Mouse (Mus musculus) heart, embryonic 11.5 days (tissue): ENCODE data around the gene Cemip. TPM values are rescaled to one million over a fixed set of nuclear protein-coding genes. Genes with fewer than 3 reads are reported as not detected.

Experiments used
- ATAC-seq: fragments of 200-750 bp; cut with Nextera tagmentation; replicated peaks from 2 replicates; pipeline ENCODE4 v1.8.0; 2017; ENCODE audit warnings: moderate library complexity; ENCODE audit not compliant: insufficient number of reproducible peaks, low FRiP score, low TSS enrichment
- H3K27ac ChIP-seq: fragments of 300-500 bp; sonication (generic); 2 replicates; pipeline ENCODE4 v1.5.1; 2014; ENCODE audit warnings: mild to moderate bottlenecking, low read depth, low read length
- H3K27me3 ChIP-seq: fragments of 300-500 bp; sonication (generic); 2 replicates; pipeline ENCODE4 v1.6.1; 2014; ENCODE audit warnings: mild to moderate bottlenecking, low read length, mixed read lengths; ENCODE audit not compliant: control insufficient read depth, insufficient read depth
- H3K36me3 ChIP-seq: fragments of 300-500 bp; sonication (generic); 2 replicates; pipeline ENCODE4 v1.6.1; 2014; ENCODE audit warnings: mild to moderate bottlenecking, low read length, moderate library complexity, mixed read lengths; ENCODE audit not compliant: control insufficient read depth, insufficient read depth
- H3K4me1 ChIP-seq: fragments of 300-500 bp; sonication (generic); 2 replicates; pipeline ENCODE4 v1.6.1; 2014; ENCODE audit warnings: low read length; ENCODE audit not compliant: control insufficient read depth, insufficient read depth
- H3K4me2 ChIP-seq: fragments of 300-500 bp; sonication (generic); 2 replicates; pipeline ENCODE4 v1.6.1; 2014; ENCODE audit warnings: mild to moderate bottlenecking, moderate library complexity
- H3K4me3 ChIP-seq: fragments of 300-500 bp; sonication (generic); 2 replicates; pipeline ENCODE4 v1.5.1; 2014; ENCODE audit warnings: low read depth, low read length
- H3K9ac ChIP-seq: fragments of 300-500 bp; sonication (generic); 2 replicates; pipeline ENCODE4 v1.6.1; 2014; ENCODE audit warnings: mild to moderate bottlenecking, low read depth, low read length, moderate library complexity
- H3K9me3 ChIP-seq: fragments of 300-500 bp; sonication (generic); replicated peaks from 2 replicates; pipeline ENCODE4 v1.6.1; 2016; ENCODE audit warnings: low read length; ENCODE audit not compliant: control insufficient read depth
- WGBS: fragments of 180-500 bp; shearing (Covaris S2); extraction: QIAGEN DNeasy Blood & Tissue Kit; methylation state at CpG from one replicate; pipeline ENCODE4 v1.1.7; 2014; ENCODE audit not compliant: insufficient replicate concordance; 5-methylcytosine and 5-hydroxymethylcytosine counted together
- polyA plus RNA-seq: library from polyadenylated mRNA; unstranded; fragments of >200 nt; fragmentation: Nextera tagmentation; extraction: Ambion mirVana; gene quantifications from 2 replicates; pipeline ENCODE4 v1.2.1, GENCODE M21; 2014

The Cemip gene
- polyA plus RNA-seq, 1 experiment from 2014 or later = 0.82 TPM

GRCm38 (mm10) chr7:84111716-84112350 lies 25.5 kb upstream of the Cemip start:
- Histone ChIP-seq H3K4me3 (no peak overlapping the region), H3K36me3 (peaks cover 9% of the 10 kb centered on the region), H3K4me1 (peaks cover 7% of the 10 kb centered on the region), H3K9ac (no peak overlapping the region), H3K27ac (no peak overlapping the region), H3K4me2 (no peak overlapping the region), H3K27me3 (no peaks in the 10 kb centered on the region), H3K9me3 (no peaks in the 10 kb centered on the region)
- 63% methylated on average over 10 of the region's 10 CpGs for WGBS
- no peak for ATAC-seq

GRCm38 (mm10) chr7:84106942-84107341 lies 20.6 kb upstream of the Cemip start:
- Histone ChIP-seq H3K36me3 (peaks cover 9% of the 10 kb centered on the region), H3K4me3 (no peak overlapping the region), H3K9me3 (no peaks in the 10 kb centered on the region), H3K27me3 (no peaks in the 10 kb centered on the region), H3K27ac (no peak overlapping the region), H3K4me1 (peaks cover 2% of the 10 kb centered on the region), H3K9ac (no peak overlapping the region), H3K4me2 (no peak overlapping the region)
- WGBS = 90% methylated on average over 1 of the region's 1 CpGs
- ATAC-seq = no peak

- ATAC-seq = no peak
- Histone ChIP-seq H3K36me3 (no peaks in the 10 kb centered on the region), H3K27me3 (no peaks in the 10 kb centered on the region), H3K9ac (no peak overlapping the region), H3K9me3 (no peaks in the 10 kb centered on the region), H3K4me2 (no peak overlapping the region), H3K27ac (no peak overlapping the region), H3K4me3 (no peak overlapping the region), H3K4me1 (no peaks in the 10 kb centered on the region)
- WGBS = 89% methylated on average over 1 of the region's 1 CpGs
These were observed 16.3 kb upstream of the Cemip start for GRCm38 (mm10) chr7:84102589-84102988.

- 83% methylated on average over 3 of the region's 3 CpGs for WGBS
- ATAC-seq = no peak
- H3K4me3 ChIP-seq = no peak overlapping the region
These were observed 14.4 kb upstream of the Cemip start for GRCm38 (mm10) chr7:84100672-84101071.

GRCm38 (mm10) chr7:84098098-84098497 lies 11.8 kb upstream of the Cemip start:
- no peak overlapping the region for H3K27ac ChIP-seq
- no peaks in the 10 kb centered on the region for H3K4me1 ChIP-seq
- 78% methylated on average over 1 of the region's 1 CpGs for WGBS
- H3K36me3 ChIP-seq = no peaks in the 10 kb centered on the region
- no peak overlapping the region for H3K4me3 ChIP-seq
- H3K4me2 ChIP-seq = no peak overlapping the region
- H3K27me3 ChIP-seq = no peaks in the 10 kb centered on the region
- H3K9ac ChIP-seq = no peak overlapping the region
- no peak for ATAC-seq
- no peaks in the 10 kb centered on the region for H3K9me3 ChIP-seq

More at GRCm38 (mm10) chr7:84100672-84101071, 14.4 kb upstream of the Cemip start:
- no peaks in the 10 kb centered on the region for H3K36me3 ChIP-seq
- no peaks in the 10 kb centered on the region for H3K9me3 ChIP-seq
- H3K4me2 ChIP-seq = no peak overlapping the region
- H3K4me1 ChIP-seq = no peaks in the 10 kb centered on the region
- H3K27ac ChIP-seq = no peak overlapping the region
- no peaks in the 10 kb centered on the region for H3K27me3 ChIP-seq
- no peak overlapping the region for H3K9ac ChIP-seq

- no peak overlapping the region for H3K27ac ChIP-seq
- ATAC-seq = no peak
- 71% methylated on average over 6 of the region's 6 CpGs for WGBS
These were observed 10.2 kb upstream of the Cemip start for GRCm38 (mm10) chr7:84096501-84096900.

GRCm38 (mm10) chr7:84090793-84091192 lies 4.5 kb upstream of the Cemip start:
- peaks cover 2% of the 10 kb centered on the region; the same call in 1 of the 2 replicates for H3K4me1 ChIP-seq
- H3K27ac ChIP-seq = no peak overlapping the region
- ATAC-seq = no peak
- H3K9me3 ChIP-seq = no peaks in the 10 kb centered on the region
- 66% methylated on average over 4 of the region's 4 CpGs for WGBS
- no peak overlapping the region for H3K9ac ChIP-seq
- H3K36me3 ChIP-seq = no peaks in the 10 kb centered on the region
- no peak overlapping the region for H3K4me2 ChIP-seq
- H3K4me3 ChIP-seq = no peak overlapping the region
- peaks cover 28% of the 10 kb centered on the region for H3K27me3 ChIP-seq

More at GRCm38 (mm10) chr7:84096501-84096900, 10.2 kb upstream of the Cemip start:
- H3K9ac ChIP-seq = no peak overlapping the region
- no peaks in the 10 kb centered on the region for H3K27me3 ChIP-seq
- no peaks in the 10 kb centered on the region for H3K4me1 ChIP-seq
- no peaks in the 10 kb centered on the region for H3K36me3 ChIP-seq
- no peak overlapping the region for H3K4me2 ChIP-seq
- H3K4me3 ChIP-seq = no peak overlapping the region
- no peaks in the 10 kb centered on the region for H3K9me3 ChIP-seq

GRCm38 (mm10) chr7:84089777-84090176 lies 3.5 kb upstream of the Cemip start:
- Histone ChIP-seq H3K9me3 (no peaks in the 10 kb centered on the region), H3K9ac (no peak overlapping the region), H3K4me3 (no peak overlapping the region), H3K27ac (no peak overlapping the region), H3K36me3 (no peaks in the 10 kb centered on the region), H3K4me1 (peaks cover 5% of the 10 kb centered on the region; the same call in 1 of the 2 replicates), H3K4me2 (no peak overlapping the region), H3K27me3 (peaks cover 38% of the 10 kb centered on the region)
- 13% methylated on average over 1 of the region's 1 CpGs for WGBS
- no peak for ATAC-seq

GRCm38 (mm10) chr7:84088971-84089370 lies 2.7 kb upstream of the Cemip start:
- peaks cover 5% of the 10 kb centered on the region; the same call in 1 of the 2 replicates for H3K4me1 ChIP-seq
- H3K9me3 ChIP-seq = no peaks in the 10 kb centered on the region
- no peak overlapping the region for H3K9ac ChIP-seq
- no peak overlapping the region for H3K27ac ChIP-seq
- no peak overlapping the region for H3K4me3 ChIP-seq
- H3K27me3 ChIP-seq = peaks cover 39% of the 10 kb centered on the region
- ATAC-seq = no peak
- WGBS = 16% methylated on average over 4 of the region's 4 CpGs
- H3K36me3 ChIP-seq = no peaks in the 10 kb centered on the region
- no peak overlapping the region for H3K4me2 ChIP-seq
